Mouse (Mus musculus): ENCODE data around the gene Eml1. TPM values are rescaled to one million over a fixed set of nuclear protein-coding genes. Genes with fewer than 3 reads are reported as not detected.
"Not testable (repeated sequence)": the region's sequence is repeated elsewhere in the genome, so short reads cannot be mapped to it uniquely, and the experiment has no call there.

Gene Eml1
- polyA plus RNA-seq, 1 experiment from 2014 or later: 56.5 TPM

DNA sequence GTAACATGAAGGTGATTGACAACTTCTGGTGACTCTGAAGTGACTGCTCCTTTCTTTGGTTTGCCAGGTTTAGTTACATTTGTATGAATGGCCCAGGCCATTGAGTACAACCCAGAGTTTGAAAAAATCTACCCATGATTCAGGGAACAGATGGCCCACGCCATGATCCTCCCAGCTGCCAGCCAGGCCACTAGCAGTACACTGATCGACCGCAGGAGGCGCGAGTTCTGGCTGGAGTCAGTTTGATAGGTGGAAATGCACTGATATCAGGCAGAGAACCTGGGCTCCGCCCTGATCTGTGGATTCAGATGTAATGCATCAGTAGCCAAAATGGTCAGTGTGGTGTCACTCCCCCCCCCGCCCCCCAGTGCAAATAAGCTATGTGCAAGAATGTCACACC lies 120.2 kb downstream of the Eml1 start:
- Histone ChIP-seq H3K27ac (ENCODE audit: low read depth, low read length) (no peak overlapping the region), H3K9ac (ENCODE audit: low read depth, low read length) (no peak overlapping the region), H3K27me3 (ENCODE audit: control insufficient read depth, insufficient read depth, low read length) (no peaks in the 10 kb centered on the region), H3K4me3 (ENCODE audit: low read length) (no peak overlapping the region), H3K4me1 (ENCODE audit: control insufficient read depth, insufficient read depth, low read length) (peaks cover 16% of the 10 kb centered on the region; the same call in 1 of the 2 replicates), H3K9me3 (ENCODE audit: control insufficient read depth, low read length) (no peaks in the 10 kb centered on the region), H3K4me2 (replicated peaks; ENCODE audit: low read depth, low read length) (no peak overlapping the region), H3K36me3 (ENCODE audit: control insufficient read depth, insufficient read depth, low read length) (no peaks in the 10 kb centered on the region; the same call in 1 of the 2 replicates)
- 61% methylated on average over 7 of the region's 7 CpGs for WGBS
- ATAC-seq (ENCODE audit: low FRiP score, low TSS enrichment): no peak

DNA sequence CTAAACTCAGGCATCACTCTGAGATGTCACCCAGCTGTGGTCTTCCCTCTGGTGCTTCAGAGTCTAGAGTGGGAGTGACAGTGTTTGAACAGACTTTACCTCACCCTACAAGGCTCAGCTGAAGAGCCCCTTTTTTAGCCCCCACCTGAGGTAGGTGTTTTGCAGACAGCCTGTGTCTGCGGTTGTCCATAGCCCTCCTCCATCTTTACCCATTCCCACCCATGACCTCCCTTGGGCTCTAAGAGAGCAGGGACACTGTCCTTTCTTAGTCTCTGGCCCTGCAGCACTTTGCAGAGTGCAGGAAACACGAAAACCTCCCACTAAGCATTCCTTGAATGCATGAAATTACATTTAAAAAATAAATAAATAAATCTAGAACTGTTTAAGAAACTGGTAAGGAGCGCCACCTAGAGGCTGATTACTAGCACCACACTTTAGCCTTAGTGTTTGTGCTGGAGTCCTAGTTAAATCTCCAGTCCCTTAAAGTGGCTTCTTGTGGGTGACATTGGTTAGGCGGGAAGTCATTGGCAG lies 123.3 kb downstream of the Eml1 start:
- Histone ChIP-seq H3K27me3 (ENCODE audit: control insufficient read depth, insufficient read depth, low read length) (no peaks in the 10 kb centered on the region), H3K9me3 (ENCODE audit: control insufficient read depth, low read length) (no peaks in the 10 kb centered on the region), H3K36me3 (ENCODE audit: control insufficient read depth, insufficient read depth, low read length) (no peaks in the 10 kb centered on the region; the same call in 1 of the 2 replicates), H3K4me3 (ENCODE audit: low read length) (no peak overlapping the region), H3K27ac (ENCODE audit: low read depth, low read length) (0 out of 2 replicates have a peak overlapping the region, but pooled peaks have one; percentile 11), H3K4me2 (replicated peaks; ENCODE audit: low read depth, low read length) (no peak overlapping the region), H3K4me1 (ENCODE audit: control insufficient read depth, insufficient read depth, low read length) (peaks cover 17% of the 10 kb centered on the region; the same call in 1 of the 2 replicates), H3K9ac (ENCODE audit: low read depth, low read length) (no peak overlapping the region)
- peak; percentile 53 for ATAC-seq (ENCODE audit: low FRiP score, low TSS enrichment)
- WGBS: 17% methylated on average over 4 of the region's 4 CpGs

DNA sequence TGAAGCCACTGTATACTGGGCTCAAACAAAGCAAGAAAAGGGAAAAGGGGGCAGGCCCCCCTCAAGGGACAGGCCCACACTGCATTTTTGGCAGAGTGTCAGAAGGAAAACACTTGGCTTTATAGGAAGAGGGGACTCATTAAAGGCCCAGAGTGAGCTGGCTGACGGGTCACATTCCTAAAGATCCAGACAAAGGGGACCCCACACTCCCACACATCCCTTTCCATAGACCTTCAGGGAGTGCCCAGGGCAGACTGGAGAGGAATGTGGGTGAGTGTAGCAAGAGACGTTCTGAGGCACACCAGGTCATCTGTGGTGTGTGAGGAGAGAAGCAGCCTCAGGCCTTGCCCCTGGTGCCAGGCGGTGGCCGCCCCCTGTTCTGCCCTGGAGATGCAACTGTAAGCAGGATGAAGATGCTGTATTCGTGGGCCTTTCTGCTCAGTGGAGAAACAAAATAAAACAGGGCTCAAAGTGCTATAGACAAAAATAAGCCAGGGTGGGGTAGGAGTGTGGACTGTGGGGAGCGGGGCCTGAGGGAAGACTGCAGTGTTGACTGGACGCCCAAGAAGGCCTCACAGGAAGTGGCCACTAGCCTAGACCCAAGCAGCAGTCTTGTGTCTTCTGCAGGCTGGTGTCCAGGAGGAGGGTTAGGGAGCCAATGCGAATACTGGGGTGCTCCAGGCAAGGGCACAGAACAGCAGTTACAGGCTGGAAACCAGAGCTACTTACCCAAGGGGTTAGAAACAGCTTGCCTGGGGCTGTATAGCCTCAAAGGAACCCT lies 124.9 kb downstream of the Eml1 start:
- H3K27ac ChIP-seq (ENCODE audit: low read depth, low read length): peak overlapping the region; percentile 71; the same call in 1 of the 2 replicates
- H3K36me3 ChIP-seq (ENCODE audit: control insufficient read depth, insufficient read depth, low read length): no peaks in the 10 kb centered on the region; the same call in 1 of the 2 replicates
- H3K27me3 ChIP-seq (ENCODE audit: control insufficient read depth, insufficient read depth, low read length): no peaks in the 10 kb centered on the region
- H3K4me1 ChIP-seq (ENCODE audit: control insufficient read depth, insufficient read depth, low read length): peaks cover 17% of the 10 kb centered on the region; the same call in 1 of the 2 replicates
- 55% methylated on average over 8 of the region's 8 CpGs for WGBS
- H3K9me3 ChIP-seq (ENCODE audit: control insufficient read depth, low read length): no peaks in the 10 kb centered on the region
- peak; percentile 55; the same call in 1 of the 2 replicates for ATAC-seq (ENCODE audit: low FRiP score, low TSS enrichment)
- 0 out of 2 replicates have a peak overlapping the region, but pooled peaks have one; percentile 12 for H3K9ac ChIP-seq (ENCODE audit: low read depth, low read length)
- no peak overlapping the region for H3K4me3 ChIP-seq (ENCODE audit: low read length)
- no peak overlapping the region for H3K4me2 ChIP-seq (replicated peaks; ENCODE audit: low read depth, low read length)

GRCm38 (mm10) chr12:108503064-108503463 lies 132.3 kb downstream of the Eml1 start:
- WGBS: 44% methylated on average over 10 of the region's 10 CpGs
- peak; percentile 66 for ATAC-seq (ENCODE audit: low FRiP score, low TSS enrichment)
- 0 out of 2 replicates have a peak overlapping the region, but pooled peaks have one; percentile 8 for H3K4me2 ChIP-seq (replicated peaks; ENCODE audit: low read depth, low read length)

DNA sequence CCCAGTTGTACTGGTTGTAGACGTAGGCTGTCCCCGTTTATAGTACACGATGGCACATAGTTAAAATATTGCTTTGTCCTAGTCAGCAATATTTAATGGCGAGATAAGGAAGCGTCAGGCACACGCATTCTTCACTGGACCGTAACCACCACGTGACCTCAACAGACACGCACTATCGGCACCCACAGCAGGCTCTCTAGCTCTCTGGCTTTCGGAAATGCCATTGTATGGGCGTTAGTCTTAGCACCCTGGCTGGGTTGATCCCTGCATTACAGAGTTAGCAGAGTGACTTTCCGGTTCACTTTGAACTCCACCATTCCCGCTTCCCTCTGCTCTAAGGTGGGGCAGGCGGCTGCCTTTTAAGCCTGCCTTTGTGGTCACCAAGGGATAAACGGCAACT lies 132.8 kb downstream of the Eml1 start:
- WGBS: 46% methylated on average over 16 of the region's 16 CpGs
- Histone ChIP-seq H3K4me1 (ENCODE audit: control insufficient read depth, insufficient read depth, low read length) (peaks cover 7% of the 10 kb centered on the region; the same call in 1 of the 2 replicates), H3K27ac (ENCODE audit: low read depth, low read length) (no peak overlapping the region), H3K9ac (ENCODE audit: low read depth, low read length) (no peak overlapping the region), H3K4me2 (replicated peaks; ENCODE audit: low read depth, low read length) (0 out of 2 replicates have a peak overlapping the region, but pooled peaks have one; percentile 8), H3K4me3 (ENCODE audit: low read length) (no peak overlapping the region), H3K36me3 (ENCODE audit: control insufficient read depth, insufficient read depth, low read length) (no peaks in the 10 kb centered on the region), H3K27me3 (ENCODE audit: control insufficient read depth, insufficient read depth, low read length) (no peaks in the 10 kb centered on the region), H3K9me3 (ENCODE audit: control insufficient read depth, low read length) (no peaks in the 10 kb centered on the region)
- 0 out of 2 replicates have a peak, but pooled peaks have one; percentile 46 for ATAC-seq (ENCODE audit: low FRiP score, low TSS enrichment)

More at GRCm38 (mm10) chr12:108503064-108503463, 132.3 kb downstream of the Eml1 start:
- H3K9me3 ChIP-seq (ENCODE audit: control insufficient read depth, low read length): no peaks in the 10 kb centered on the region
- H3K36me3 ChIP-seq (ENCODE audit: control insufficient read depth, insufficient read depth, low read length): no peaks in the 10 kb centered on the region
- peaks cover 7% of the 10 kb centered on the region; the same call in 1 of the 2 replicates for H3K4me1 ChIP-seq (ENCODE audit: control insufficient read depth, insufficient read depth, low read length)
- no peak overlapping the region for H3K4me3 ChIP-seq (ENCODE audit: low read length)
- H3K9ac ChIP-seq (ENCODE audit: low read depth, low read length): no peak overlapping the region
- no peaks in the 10 kb centered on the region for H3K27me3 ChIP-seq (ENCODE audit: control insufficient read depth, insufficient read depth, low read length)
- H3K27ac ChIP-seq (ENCODE audit: low read depth, low read length): no peak overlapping the region

- Histone ChIP-seq H3K4me1 (ENCODE audit: control insufficient read depth, insufficient read depth, low read length) (peaks cover 7% of the 10 kb centered on the region; the same call in 1 of the 2 replicates), H3K36me3 (ENCODE audit: control insufficient read depth, insufficient read depth, low read length) (no peaks in the 10 kb centered on the region), H3K4me3 (ENCODE audit: low read length) (no peak overlapping the region), H3K27me3 (ENCODE audit: control insufficient read depth, insufficient read depth, low read length) (no peaks in the 10 kb centered on the region), H3K4me2 (replicated peaks; ENCODE audit: low read depth, low read length) (no peak overlapping the region), H3K9ac (ENCODE audit: low read depth, low read length) (no peak overlapping the region), H3K9me3 (ENCODE audit: control insufficient read depth, low read length) (no peaks in the 10 kb centered on the region), H3K27ac (ENCODE audit: low read depth, low read length) (no peak overlapping the region)
- ATAC-seq (ENCODE audit: low FRiP score, low TSS enrichment): no peak
- 81% methylated on average over 2 of the region's 2 CpGs for WGBS
Measured at GRCm38 (mm10) chr12:108505846-108506245, 135.1 kb downstream of the Eml1 start.

- H3K4me3 ChIP-seq (ENCODE audit: low read length); H3K9ac ChIP-seq (ENCODE audit: low read depth, low read length); H3K4me1 ChIP-seq (ENCODE audit: control insufficient read depth, insufficient read depth, low read length); ATAC-seq (ENCODE audit: low FRiP score, low TSS enrichment); H3K27me3 ChIP-seq (ENCODE audit: control insufficient read depth, insufficient read depth, low read length); H3K36me3 ChIP-seq (ENCODE audit: control insufficient read depth, insufficient read depth, low read length); H3K27ac ChIP-seq (ENCODE audit: low read depth, low read length); H3K4me2 ChIP-seq (replicated peaks; ENCODE audit: low read depth, low read length); H3K9me3 ChIP-seq (ENCODE audit: control insufficient read depth, low read length): not testable (repeated sequence)
- WGBS: 81% methylated on average over 3 of the region's 3 CpGs
Measured at GRCm38 (mm10) chr12:108507046-108507445, 136.3 kb downstream of the Eml1 start.

DNA sequence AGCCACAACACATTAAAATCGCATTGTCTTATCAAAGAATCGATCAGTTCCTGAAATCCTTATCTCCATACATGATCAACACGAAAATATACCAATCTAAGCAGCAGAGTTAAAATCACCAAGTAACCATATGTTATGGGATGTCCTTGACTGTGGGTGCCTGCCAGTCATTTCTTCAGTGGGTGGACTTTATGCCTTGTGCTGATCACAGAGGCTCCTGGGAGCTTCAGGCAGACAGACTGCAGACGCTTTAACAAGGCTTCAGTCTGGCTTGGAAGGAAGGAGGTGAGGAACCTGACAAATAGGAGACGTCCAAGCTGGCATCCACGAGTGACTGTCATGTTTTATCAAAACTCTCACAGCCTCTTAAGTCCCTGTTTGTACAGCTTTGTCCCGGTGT lies 139.8 kb downstream of the Eml1 start:
- H3K27ac ChIP-seq (ENCODE audit: low read depth, low read length): no peak overlapping the region
- no peaks in the 10 kb centered on the region for H3K9me3 ChIP-seq (ENCODE audit: control insufficient read depth, low read length)
- no peak overlapping the region for H3K4me3 ChIP-seq (ENCODE audit: low read length)
- H3K9ac ChIP-seq (ENCODE audit: low read depth, low read length): no peak overlapping the region
- H3K4me1 ChIP-seq (ENCODE audit: control insufficient read depth, insufficient read depth, low read length): no peaks in the 10 kb centered on the region
- ATAC-seq (ENCODE audit: low FRiP score, low TSS enrichment): no peak
- H3K36me3 ChIP-seq (ENCODE audit: control insufficient read depth, insufficient read depth, low read length): 0 out of 2 replicates have a peak, but pooled peaks cover 7% of the 10 kb centered on the region
- WGBS: 64% methylated on average over 7 of the region's 7 CpGs
- no peak overlapping the region for H3K4me2 ChIP-seq (replicated peaks; ENCODE audit: low read depth, low read length)
- H3K27me3 ChIP-seq (ENCODE audit: control insufficient read depth, insufficient read depth, low read length): no peaks in the 10 kb centered on the region

GRCm38 (mm10) chr12:108511009-108511408 lies 140.3 kb downstream of the Eml1 start:
- 7% methylated on average over 3 of the region's 3 CpGs for WGBS
- H3K4me1 ChIP-seq (ENCODE audit: control insufficient read depth, insufficient read depth, low read length): no peaks in the 10 kb centered on the region
- H3K36me3 ChIP-seq (ENCODE audit: control insufficient read depth, insufficient read depth, low read length): 0 out of 2 replicates have a peak, but pooled peaks cover 7% of the 10 kb centered on the region
- H3K9ac ChIP-seq (ENCODE audit: low read depth, low read length): no peak overlapping the region
- H3K4me2 ChIP-seq (replicated peaks; ENCODE audit: low read depth, low read length): no peak overlapping the region
- H3K9me3 ChIP-seq (ENCODE audit: control insufficient read depth, low read length): no peaks in the 10 kb centered on the region
- H3K27ac ChIP-seq (ENCODE audit: low read depth, low read length): no peak overlapping the region
- no peak for ATAC-seq (ENCODE audit: low FRiP score, low TSS enrichment)
- H3K27me3 ChIP-seq (ENCODE audit: control insufficient read depth, insufficient read depth, low read length): no peaks in the 10 kb centered on the region
- H3K4me3 ChIP-seq (ENCODE audit: low read length): no peak overlapping the region
